Mouse (Mus musculus) spleen, postnatal 36 days (tissue): ENCODE results near the gene Actn4.

Experiments used
- DNase-seq, 2 experiments: peaks; one replicate each; pipeline ENCODE4 v3.0.0; 2022; ENCODE audit warnings: low spot score in 2 of 2, mixed read lengths in 1 of 2

Actn4 gene

GRCm38 (mm10) chr7:28850642-28851041 is 111.5 kb downstream of the Actn4 start:
- DNase-seq, result no peak

DNA sequence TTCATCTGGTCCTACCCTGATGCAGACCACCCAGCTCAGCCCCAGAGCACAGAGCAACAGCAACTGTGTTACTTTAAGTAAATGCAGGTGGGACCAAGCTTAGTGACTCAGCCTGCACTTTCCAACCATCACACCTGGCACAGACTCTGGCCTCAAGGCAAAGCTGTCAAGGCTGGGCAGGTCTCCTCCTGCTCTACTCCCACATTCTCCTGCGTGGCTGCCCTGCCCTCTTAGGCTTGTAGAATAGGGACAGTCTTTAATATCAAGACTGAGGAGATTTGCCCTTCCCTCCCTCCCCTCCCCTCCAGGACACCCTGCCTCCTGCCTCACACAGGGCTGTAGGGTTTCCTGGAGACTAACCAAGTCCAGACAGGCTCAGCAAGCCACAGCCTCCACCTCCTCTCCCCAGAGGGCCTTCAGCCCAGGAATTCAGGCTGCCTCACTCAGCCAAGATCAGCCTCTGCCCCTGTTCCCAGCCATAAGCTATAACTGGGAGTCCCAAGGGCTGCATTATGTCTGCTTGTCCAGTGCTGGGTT is 112.4 kb downstream of the Actn4 start:
- DNase-seq, result no peak

DNA sequence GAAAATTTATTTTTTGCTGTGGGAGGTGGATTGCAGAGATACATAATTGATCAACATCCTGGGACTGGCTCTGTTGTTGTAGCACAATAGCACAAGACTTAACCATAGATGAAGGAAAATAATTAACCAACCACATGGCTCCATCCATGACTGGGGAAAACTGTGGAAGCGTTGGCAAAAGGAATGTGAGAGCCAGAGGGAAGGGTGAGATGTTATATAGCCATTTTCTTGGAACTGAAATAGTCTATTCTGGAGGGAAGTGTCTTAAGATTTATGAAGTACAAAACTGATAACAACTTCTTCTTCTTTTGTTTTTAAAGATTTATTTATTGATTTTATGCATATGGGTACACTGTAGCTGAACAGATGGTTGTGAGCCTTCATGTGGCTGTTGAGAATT is 114.9 kb downstream of the Actn4 start:
- DNase-seq, result no peak
